Mouse (Mus musculus): ENCODE results near the gene Gaa. TPM values are rescaled to one million over a fixed set of nuclear protein-coding genes. Genes with fewer than 3 reads are reported as not detected.
"Not testable (repeated sequence)": the region's sequence is repeated elsewhere in the genome, so short reads cannot be mapped to it uniquely, and the experiment has no call there.

Gene Gaa
- polyA plus RNA-seq, 1 experiment from 2014 or later, result 121 TPM

GRCm38 (mm10) chr11:119228846-119229626 is 38.7 kb upstream of the Gaa start:
- Histone ChIP-seq H3K4me1 (ENCODE audit: control insufficient read depth, insufficient read depth, low read depth, low read length) (peaks cover 35% of the 10 kb centered on the region), H3K27ac (ENCODE audit: low read depth, low read length) (peak overlapping the region; percentile 84), H3K9me3 (ENCODE audit: control insufficient read depth, low read length) (no peaks in the 10 kb centered on the region), H3K4me3 (ENCODE audit: low read length) (peak overlapping the region; percentile 84), H3K4me2 (ENCODE audit: low read length) (peak overlapping the region; percentile 100), H3K9ac (ENCODE audit: low read depth, low read length) (peak overlapping the region; percentile 88), H3K36me3 (ENCODE audit: control insufficient read depth, insufficient read depth, low read length) (no peaks in the 10 kb centered on the region), H3K27me3 (replicated peaks; ENCODE audit: control insufficient read depth, insufficient read depth, low read length) (no peaks in the 10 kb centered on the region)
- ATAC-seq, result peak; percentile 83
- WGBS, result under 1% methylated on average over 34 of the region's 34 CpGs

DNA sequence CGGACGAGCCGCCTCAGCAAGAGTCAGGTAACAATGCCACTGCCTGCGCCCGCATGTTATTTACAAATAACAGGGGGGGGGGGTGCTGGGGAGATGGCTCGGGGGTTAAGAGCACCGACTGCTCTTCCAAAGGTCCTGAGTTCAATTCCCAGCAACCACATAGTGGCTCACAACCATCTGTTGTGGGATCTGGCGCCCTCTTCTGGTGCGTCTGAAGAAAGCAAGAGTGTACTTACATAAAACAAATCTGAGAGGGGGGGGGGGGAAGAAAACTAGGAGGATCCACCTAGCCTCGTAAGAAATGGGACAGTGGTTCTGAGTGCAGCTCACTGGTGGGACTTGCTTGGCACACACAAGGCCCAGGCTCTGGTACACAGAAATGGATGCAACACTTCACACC is 32.9 kb upstream of the Gaa start:
- peaks cover under 1% of the 10 kb centered on the region for H3K4me1 ChIP-seq (ENCODE audit: control insufficient read depth, insufficient read depth, low read depth, low read length)
- no peak overlapping the region for H3K27ac ChIP-seq (ENCODE audit: low read depth, low read length)
- WGBS, result 95% methylated on average over 10 of the region's 10 CpGs
- H3K4me3 ChIP-seq (ENCODE audit: low read length), result no peak overlapping the region
- H3K27me3 ChIP-seq (replicated peaks; ENCODE audit: control insufficient read depth, insufficient read depth, low read length), result no peaks in the 10 kb centered on the region
- H3K9me3 ChIP-seq (ENCODE audit: control insufficient read depth, low read length), result no peaks in the 10 kb centered on the region
- ATAC-seq, result no peak
- H3K4me2 ChIP-seq (ENCODE audit: low read length), result no peak overlapping the region
- H3K9ac ChIP-seq (ENCODE audit: low read depth, low read length), result no peak overlapping the region
- H3K36me3 ChIP-seq (ENCODE audit: control insufficient read depth, insufficient read depth, low read length), result no peaks in the 10 kb centered on the region

DNA sequence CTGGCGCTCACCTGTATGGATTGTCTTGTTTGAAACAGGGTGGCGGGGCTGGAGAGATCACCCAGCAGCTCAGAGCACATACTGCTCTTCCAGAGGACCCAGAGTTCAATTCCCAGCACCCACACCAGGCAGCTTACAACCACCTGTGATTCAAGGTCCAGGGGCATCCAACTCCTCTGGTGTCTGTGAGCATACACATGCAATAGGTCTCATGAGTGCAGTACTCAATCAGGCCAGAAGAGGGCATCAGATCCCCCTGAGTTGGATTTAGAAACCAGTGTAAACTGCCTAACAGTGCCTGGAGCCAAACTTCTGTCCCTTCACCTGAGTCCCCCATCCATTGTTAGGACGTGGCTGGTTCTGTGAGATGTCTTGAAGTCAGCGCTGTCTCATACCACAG is 32.1 kb upstream of the Gaa start:
- H3K4me1 ChIP-seq (ENCODE audit: control insufficient read depth, insufficient read depth, low read depth, low read length), result no peaks in the 10 kb centered on the region; the same call in 1 of the 2 replicates
- 0 out of 2 replicates have a peak, but pooled peaks have one; percentile 13 for ATAC-seq
- no peaks in the 10 kb centered on the region for H3K27me3 ChIP-seq (replicated peaks; ENCODE audit: control insufficient read depth, insufficient read depth, low read length)
- H3K4me2 ChIP-seq (ENCODE audit: low read length), result no peak overlapping the region
- H3K9ac ChIP-seq (ENCODE audit: low read depth, low read length), result no peak overlapping the region
- H3K27ac ChIP-seq (ENCODE audit: low read depth, low read length), result no peak overlapping the region
- no peak overlapping the region for H3K4me3 ChIP-seq (ENCODE audit: low read length)
- 82% methylated on average over 4 of the region's 4 CpGs for WGBS
- H3K9me3 ChIP-seq (ENCODE audit: control insufficient read depth, low read length), result no peaks in the 10 kb centered on the region
- H3K36me3 ChIP-seq (ENCODE audit: control insufficient read depth, insufficient read depth, low read length), result no peaks in the 10 kb centered on the region

GRCm38 (mm10) chr11:119236354-119236753 is 31.3 kb upstream of the Gaa start:
- H3K9ac ChIP-seq (ENCODE audit: low read depth, low read length), result no peak overlapping the region
- H3K4me3 ChIP-seq (ENCODE audit: low read length), result no peak overlapping the region
- no peak overlapping the region for H3K4me2 ChIP-seq (ENCODE audit: low read length)
- no peaks in the 10 kb centered on the region for H3K9me3 ChIP-seq (ENCODE audit: control insufficient read depth, low read length)
- H3K4me1 ChIP-seq (ENCODE audit: control insufficient read depth, insufficient read depth, low read depth, low read length), result no peaks in the 10 kb centered on the region; the same call in 1 of the 2 replicates
- no peak for ATAC-seq
- no peaks in the 10 kb centered on the region for H3K36me3 ChIP-seq (ENCODE audit: control insufficient read depth, insufficient read depth, low read length)
- H3K27ac ChIP-seq (ENCODE audit: low read depth, low read length), result no peak overlapping the region
- 24% methylated on average over 8 of the region's 8 CpGs for WGBS
- H3K27me3 ChIP-seq (replicated peaks; ENCODE audit: control insufficient read depth, insufficient read depth, low read length), result no peaks in the 10 kb centered on the region

- 62% methylated on average over 3 of the region's 3 CpGs for WGBS
- Histone ChIP-seq H3K36me3 (ENCODE audit: control insufficient read depth, insufficient read depth, low read length) (no peaks in the 10 kb centered on the region), H3K27me3 (replicated peaks; ENCODE audit: control insufficient read depth, insufficient read depth, low read length) (no peaks in the 10 kb centered on the region), H3K27ac (ENCODE audit: low read depth, low read length) (no peak overlapping the region), H3K9ac (ENCODE audit: low read depth, low read length) (no peak overlapping the region), H3K9me3 (ENCODE audit: control insufficient read depth, low read length) (no peaks in the 10 kb centered on the region), H3K4me3 (ENCODE audit: low read length) (no peak overlapping the region), H3K4me2 (ENCODE audit: low read length) (no peak overlapping the region), H3K4me1 (ENCODE audit: control insufficient read depth, insufficient read depth, low read depth, low read length) (no peaks in the 10 kb centered on the region; the same call in 1 of the 2 replicates)
- no peak for ATAC-seq
Observed at GRCm38 (mm10) chr11:119237007-119237406, 30.7 kb upstream of the Gaa start.

DNA sequence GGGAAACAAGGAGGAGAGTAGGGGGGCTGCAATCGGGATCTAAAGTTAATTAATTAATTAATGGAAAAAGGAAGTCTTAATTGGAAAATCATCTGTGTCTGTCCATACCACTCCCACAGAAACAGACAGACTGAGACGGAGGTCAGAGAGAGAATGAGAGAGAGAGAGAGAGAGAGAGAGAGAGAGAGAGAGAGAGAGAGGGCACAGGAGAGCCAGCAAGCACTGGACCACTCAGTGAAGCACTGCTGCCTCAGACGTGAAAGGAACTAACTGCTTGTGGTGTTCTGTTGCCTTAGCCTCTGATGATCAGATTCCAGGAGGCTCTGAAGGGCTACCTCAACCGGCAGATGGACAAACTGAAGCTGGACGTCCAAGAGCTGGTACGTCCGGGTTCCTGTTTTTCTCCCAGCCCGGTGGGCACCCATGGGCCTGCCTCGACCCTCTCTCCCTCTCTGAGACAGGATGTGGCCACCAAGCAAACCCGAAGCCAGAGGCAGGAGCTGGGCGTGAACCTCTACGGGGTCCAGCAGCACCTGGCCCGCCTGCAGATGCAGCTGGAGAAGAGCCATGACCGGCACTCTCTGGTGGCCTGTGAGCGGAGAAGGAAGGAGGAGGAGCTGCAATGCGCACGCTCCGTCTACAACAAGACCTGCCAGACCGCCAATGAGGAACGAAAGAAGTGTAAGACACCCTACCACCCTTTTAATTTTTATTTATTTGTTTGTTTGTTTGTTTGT is 30.0 kb upstream of the Gaa start:
- Histone ChIP-seq H3K4me2 (ENCODE audit: low read length) (peak overlapping the region; percentile 45), H3K4me3 (ENCODE audit: low read length) (peak overlapping the region; percentile 15; the same call in 1 of the 2 replicates), H3K27me3 (replicated peaks; ENCODE audit: control insufficient read depth, insufficient read depth, low read length) (no peaks in the 10 kb centered on the region), H3K27ac (ENCODE audit: low read depth, low read length) (no peak overlapping the region), H3K36me3 (ENCODE audit: control insufficient read depth, insufficient read depth, low read length) (no peaks in the 10 kb centered on the region), H3K4me1 (ENCODE audit: control insufficient read depth, insufficient read depth, low read depth, low read length) (no peaks in the 10 kb centered on the region; the same call in 1 of the 2 replicates), H3K9ac (ENCODE audit: low read depth, low read length) (peak overlapping the region; percentile 20; the same call in 1 of the 2 replicates), H3K9me3 (ENCODE audit: control insufficient read depth, low read length) (no peaks in the 10 kb centered on the region)
- 45% methylated on average over 20 of the region's 20 CpGs for WGBS
- peak; percentile 60 for ATAC-seq

DNA sequence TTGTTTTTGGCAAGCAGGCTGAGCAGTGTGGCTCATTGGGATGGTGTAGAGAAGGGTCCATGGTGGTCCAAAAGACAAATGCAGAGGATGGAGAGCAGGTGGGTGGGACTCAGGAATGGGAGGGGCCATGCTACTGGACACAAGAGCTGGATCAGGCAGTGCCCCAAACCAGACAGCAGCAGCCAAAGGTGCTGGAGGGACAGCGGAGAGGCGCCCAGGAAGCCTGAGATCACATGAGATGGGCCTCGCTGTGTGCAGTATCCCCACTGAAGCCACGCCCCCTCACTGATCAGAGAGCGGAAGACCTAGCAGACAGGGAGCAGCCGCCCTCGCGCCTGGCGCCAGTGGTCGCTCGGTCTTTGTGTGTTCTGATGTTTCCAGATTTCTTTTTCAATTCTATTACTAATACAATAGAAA is 29.4 kb upstream of the Gaa start:
- WGBS, result 22% methylated on average over 11 of the region's 11 CpGs
- H3K9ac ChIP-seq (ENCODE audit: low read depth, low read length), result peak overlapping the region; percentile 0; the same call in 1 of the 2 replicates
- peak overlapping the region; percentile 45 for H3K4me2 ChIP-seq (ENCODE audit: low read length)
- H3K9me3 ChIP-seq (ENCODE audit: control insufficient read depth, low read length), result no peaks in the 10 kb centered on the region
- no peaks in the 10 kb centered on the region for H3K36me3 ChIP-seq (ENCODE audit: control insufficient read depth, insufficient read depth, low read length)
- no peaks in the 10 kb centered on the region for H3K27me3 ChIP-seq (replicated peaks; ENCODE audit: control insufficient read depth, insufficient read depth, low read length)
- H3K4me3 ChIP-seq (ENCODE audit: low read length), result peak overlapping the region; percentile 15
- peak; percentile 53 for ATAC-seq
- H3K4me1 ChIP-seq (ENCODE audit: control insufficient read depth, insufficient read depth, low read depth, low read length), result no peaks in the 10 kb centered on the region; the same call in 1 of the 2 replicates
- no peak overlapping the region for H3K27ac ChIP-seq (ENCODE audit: low read depth, low read length)

GRCm38 (mm10) chr11:119239480-119239879 is 28.2 kb upstream of the Gaa start:
- Histone ChIP-seq H3K4me2 (ENCODE audit: low read length) (no peak overlapping the region), H3K9ac (ENCODE audit: low read depth, low read length) (no peak overlapping the region), H3K4me1 (ENCODE audit: control insufficient read depth, insufficient read depth, low read depth, low read length) (no peaks in the 10 kb centered on the region; the same call in 1 of the 2 replicates), H3K27ac (ENCODE audit: low read depth, low read length) (no peak overlapping the region), H3K9me3 (ENCODE audit: control insufficient read depth, low read length) (no peaks in the 10 kb centered on the region), H3K36me3 (ENCODE audit: control insufficient read depth, insufficient read depth, low read length) (no peaks in the 10 kb centered on the region), H3K27me3 (replicated peaks; ENCODE audit: control insufficient read depth, insufficient read depth, low read length) (no peaks in the 10 kb centered on the region), H3K4me3 (ENCODE audit: low read length) (no peak overlapping the region)
- ATAC-seq, result no peak
- 83% methylated on average over 12 of the region's 12 CpGs for WGBS

DNA sequence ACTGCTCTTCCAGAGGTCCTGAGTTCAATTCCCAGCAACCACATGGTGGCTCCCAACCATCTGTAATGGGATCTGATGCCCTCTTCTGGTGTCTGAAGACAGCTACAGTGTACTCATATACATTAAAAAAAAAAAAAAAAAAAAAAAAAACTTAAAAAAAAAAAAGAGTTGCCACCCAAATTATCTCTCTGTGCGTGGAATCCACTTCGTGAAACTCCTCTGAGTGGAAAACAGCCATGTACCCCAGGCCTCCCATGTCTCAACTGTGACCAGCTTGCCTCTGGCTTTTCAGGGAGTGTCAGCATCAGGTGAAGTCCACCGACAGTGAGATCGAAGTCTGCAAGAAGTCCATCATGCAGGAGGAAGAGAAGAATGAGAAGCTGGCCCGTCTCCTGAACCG is 22.1 kb upstream of the Gaa start:
- H3K36me3 ChIP-seq (ENCODE audit: control insufficient read depth, insufficient read depth, low read length); H3K9me3 ChIP-seq (ENCODE audit: control insufficient read depth, low read length); H3K4me2 ChIP-seq (ENCODE audit: low read length); H3K27ac ChIP-seq (ENCODE audit: low read depth, low read length); H3K9ac ChIP-seq (ENCODE audit: low read depth, low read length); ATAC-seq; H3K27me3 ChIP-seq (replicated peaks; ENCODE audit: control insufficient read depth, insufficient read depth, low read length); H3K4me3 ChIP-seq (ENCODE audit: low read length); H3K4me1 ChIP-seq (ENCODE audit: control insufficient read depth, insufficient read depth, low read depth, low read length): not testable (repeated sequence)
- 96% methylated on average over 6 of the region's 6 CpGs for WGBS

All from hindbrain, embryonic 16.5 days (tissue).